8 mouse cellular contexts compared by ENCODE assay signal in genomic region chr12:84284391-84284790, GRCm38 (mm10). TPM values are rescaled to one million over a fixed set of nuclear protein-coding genes. Genes with fewer than 3 reads are reported as not detected.
DNase-seq lines count a peak whose midpoint lies in the region; ATAC-seq and TF ChIP-seq lines count a peak whose summit lies in the region.

No protein-coding gene starts in this region.

- no peaks in the 10 kb centered on the region for H3K36me3 ChIP-seq in hindbrain, embryonic 15.5 days
- H3K36me3 ChIP-seq in midbrain, embryonic 16.5 days (ENCODE audit: control insufficient read depth, insufficient read depth, low read length), result no peaks in the 10 kb centered on the region

- TF ChIP-seq POLR2A in cortical plate, adult 2 months (IDR thresholded peaks at IDR 0.05; ENCODE audit: extremely low read depth, insufficient read depth, low read length), result no peak

- H3K4me1 ChIP-seq in cortical plate, adult 2 months (ENCODE audit: control insufficient read depth, insufficient read depth, low read length), result peaks cover 3% of the 10 kb centered on the region; the same call in 1 of the 2 replicates
- H3K4me1 ChIP-seq in hindbrain, embryonic 15.5 days (replicated peaks), result peaks cover 15% of the 10 kb centered on the region
- peaks cover 8% of the 10 kb centered on the region; the same call in 1 of the 2 replicates for H3K4me1 ChIP-seq in midbrain, embryonic 16.5 days (ENCODE audit: control insufficient read depth, insufficient read depth, low read length)

- ATAC-seq in hindbrain, embryonic 15.5 days (ENCODE audit: low FRiP score, low read depth), result no peak
- ATAC-seq in midbrain, embryonic 16.5 days, result no peak
- no peak for ATAC-seq in CD4-positive, CD25-positive, alpha-beta regulatory T cell, adult 4 months

- peak overlapping the region; percentile 80 for H3K4me2 ChIP-seq in hindbrain, embryonic 15.5 days
- H3K4me2 ChIP-seq in midbrain, embryonic 16.5 days (ENCODE audit: low read length), result peak overlapping the region; percentile 59

- no peak for DNase-seq in layer of hippocampus, adult 2 months (ENCODE audit: low spot score in 2 of 2)
- no peak for DNase-seq in layer of hippocampus, adult 9-11 months
- DNase-seq in urinary bladder, postnatal 25 days (ENCODE audit: low spot score), result no peak
- no peak for DNase-seq in adrenal gland, postnatal 4 days (ENCODE audit: low spot score in 2 of 2)

- peak overlapping the region; percentile 88; the same call in 1 of the 2 replicates for H3K27ac ChIP-seq in layer of hippocampus, adult 2 months
- no peak overlapping the region for H3K27ac ChIP-seq in cortical plate, adult 2 months (ENCODE audit: insufficient read depth, low read length)
- no peak overlapping the region for H3K27ac ChIP-seq in hindbrain, embryonic 15.5 days (replicated peaks)
- H3K27ac ChIP-seq in midbrain, embryonic 16.5 days (ENCODE audit: low read length), result no peak overlapping the region

- H3K9ac ChIP-seq in hindbrain, embryonic 15.5 days, result no peak overlapping the region
- H3K9ac ChIP-seq in midbrain, embryonic 16.5 days (ENCODE audit: low read depth, low read length), result no peak overlapping the region; the same call in 1 of the 2 replicates

- WGBS in hindbrain, embryonic 15.5 days, result 79% methylated on average over 14 of the region's 14 CpGs
- WGBS in midbrain, embryonic 16.5 days, result 82% methylated on average over 14 of the region's 14 CpGs

- no peaks in the 10 kb centered on the region for H3K27me3 ChIP-seq in hindbrain, embryonic 15.5 days
- no peaks in the 10 kb centered on the region for H3K27me3 ChIP-seq in midbrain, embryonic 16.5 days (ENCODE audit: control insufficient read depth, insufficient read depth, low read depth, low read length)

- H3K9me3 ChIP-seq in hindbrain, embryonic 15.5 days, result no peaks in the 10 kb centered on the region
- no peaks in the 10 kb centered on the region for H3K9me3 ChIP-seq in midbrain, embryonic 16.5 days (replicated peaks; ENCODE audit: control insufficient read depth, low read length, poor library complexity, severe bottlenecking)

- peak overlapping the region; percentile 66 for H3K4me3 ChIP-seq in layer of hippocampus, adult 2 months
- H3K4me3 ChIP-seq in cortical plate, adult 2 months (ENCODE audit: insufficient read depth, low read length), result peak overlapping the region; percentile 54; the same call in 1 of the 2 replicates
- H3K4me3 ChIP-seq in hindbrain, embryonic 15.5 days, result no peak overlapping the region; the same call in 1 of the 2 replicates
- peak overlapping the region; percentile 53; the same call in 1 of the 2 replicates for H3K4me3 ChIP-seq in midbrain, embryonic 16.5 days (ENCODE audit: low read depth, low read length)

- no peak for TF ChIP-seq CTCF in layer of hippocampus, adult 2 months (conservative IDR thresholded peaks at IDR 0.05)
- TF ChIP-seq CTCF in cortical plate, adult 2 months (IDR thresholded peaks at IDR 0.05; ENCODE audit: extremely low read depth, insufficient read depth, low read length), result no peak

RNA-seq across cellular contexts. Expression of gene Ptgr2, which starts 0.6 kb away (rescaled TPM):
- 10 to 100 TPM; 39.0 to 42.7 TPM for total RNA-seq in layer of hippocampus, adult 2 months (2021)
- 30.3 and 31.0 TPM in 2 replicates for polyA plus RNA-seq in cortical plate, adult 2 months (2012; rRNA removed)
- polyA plus RNA-seq in hindbrain, embryonic 15.5 days (2015; fragmentation: Nextera tagmentation; extraction: Ambion mirVana), result 13.6 and 16.2 TPM in 2 replicates
- polyA plus RNA-seq in midbrain, embryonic 16.5 days (2015; fragmentation: Nextera tagmentation; extraction: Ambion mirVana), result 17.8 and 19.8 TPM in 2 replicates
- polyA plus RNA-seq in CD4-positive, CD25-positive, alpha-beta regulatory T cell, adult 4 months (2017; shearing (Covaris generic)), result 10 to 100 TPM; 50.3 to 52.9 TPM
- total RNA-seq in adrenal gland, postnatal 4 days (2021), result 10 to 100 TPM; 57.3 to 66.2 TPM

RNA-seq across cellular contexts. Expression of gene Zfp410, which starts 32.3 kb away (rescaled TPM):
- total RNA-seq in layer of hippocampus, adult 2 months (2021), result 10 to 100 TPM; 39.3 to 41.0 TPM
- polyA plus RNA-seq in cortical plate, adult 2 months (2012; rRNA removed), result 36.0 and 36.4 TPM in 2 replicates
- 63.3 and 66.8 TPM in 2 replicates for polyA plus RNA-seq in hindbrain, embryonic 15.5 days (2015; fragmentation: Nextera tagmentation; extraction: Ambion mirVana)
- polyA plus RNA-seq in midbrain, embryonic 16.5 days (2015; fragmentation: Nextera tagmentation; extraction: Ambion mirVana), result 59.4 and 73.1 TPM in 2 replicates
- polyA plus RNA-seq in CD4-positive, CD25-positive, alpha-beta regulatory T cell, adult 4 months (2017; shearing (Covaris generic)), result 10 to 100 TPM; 44.8 to 69.0 TPM
- total RNA-seq in adrenal gland, postnatal 4 days (2021), result 10 to 100 TPM; 64.6 to 68.9 TPM
